Mouse (Mus musculus) ES-Bruce4 (cell line): ENCODE measurements at regions not wholly inside any gene's neighbourhood (a gene's known extent, or its start where the extent isn't known, plus 50 kb on each side); places are given as distances from the start of the nearest gene placed in this dataset.

Experiments
- CTCF ChIP-seq: IDR thresholded peaks from one replicate; pipeline ENCODE4 v1.8.1; 2011; ENCODE audit warnings: low read depth, low read length
- EP300 ChIP-seq: IDR thresholded peaks from 2 replicates; pipeline ENCODE4 v1.6.1; 2011; ENCODE audit warnings: low read depth, low read length; ENCODE audit not compliant: insufficient read depth
- POLR2A ChIP-seq: IDR thresholded peaks from one replicate; pipeline ENCODE4 v1.8.1; 2011; ENCODE audit warnings: low read length; ENCODE audit not compliant: insufficient read depth

GRCm38 (mm10) chr13:90796809-90797208, 108.3 kb downstream of the Atp6ap1l start:
- TF ChIP-seq POLR2A (no peak), CTCF (no peak), EP300 (no peak)
